In the genomic region with DNA sequence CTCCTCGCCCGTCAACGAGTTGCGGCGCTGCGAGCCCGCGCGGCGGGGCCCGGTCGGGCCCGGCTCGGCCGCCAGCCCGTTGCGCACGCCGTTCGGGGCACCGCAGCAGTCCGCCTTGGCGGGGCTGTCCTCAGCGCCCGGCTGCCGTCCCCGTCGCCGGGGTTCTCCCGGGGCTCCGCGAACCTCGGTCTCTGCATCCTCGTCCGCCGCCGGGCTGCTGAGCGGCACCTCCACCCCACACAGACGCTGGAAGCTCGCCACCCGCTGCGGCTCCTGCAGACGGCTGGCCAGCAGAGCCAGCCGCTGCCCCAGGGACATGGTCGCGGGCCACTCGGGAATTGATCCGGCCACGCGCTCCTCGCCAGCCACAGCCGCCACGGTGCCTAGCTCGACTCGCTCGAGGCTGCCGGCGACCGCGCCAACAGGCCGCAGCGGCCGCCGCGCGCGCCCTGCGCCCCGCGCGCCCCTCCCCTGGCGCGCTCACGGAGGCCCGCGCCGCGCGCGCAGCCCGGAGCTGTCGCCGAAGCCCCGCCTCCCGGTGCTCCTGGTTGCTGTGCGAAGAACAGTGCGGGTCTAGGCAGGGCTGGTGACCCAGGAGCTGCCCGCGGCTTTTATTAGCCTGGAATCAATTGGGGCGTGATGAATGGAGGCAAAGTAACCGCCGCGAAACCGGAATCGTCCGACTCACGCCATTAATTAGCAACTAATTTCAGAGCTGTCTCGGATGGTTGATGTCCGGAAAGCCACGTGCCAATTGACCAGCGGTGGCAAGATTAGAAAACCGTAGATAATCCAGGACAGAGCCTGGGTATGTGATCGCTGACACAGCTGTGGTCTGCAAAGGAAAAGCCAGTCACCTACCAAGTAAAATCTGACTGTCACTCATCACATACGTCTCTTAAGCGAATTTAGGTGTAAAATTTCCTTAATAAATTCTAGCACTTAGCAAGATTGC, we compare ENCODE assay signal across 8 mouse cellular contexts. TPM values are rescaled to one million over a fixed set of nuclear protein-coding genes. Genes with fewer than 3 reads are reported as not detected.
DNase-seq lines count a peak whose midpoint lies in the region; ATAC-seq and TF ChIP-seq lines count a peak whose summit lies in the region.

A gene (minus strand): TSS at position 484 of the 955 bp plus-strand sequence.

- WGBS in cerebellum, adult 2 months: 1% methylated on average over 105 of the region's 105 CpGs
- 2% methylated on average over 104 of the region's 105 CpGs for WGBS in forebrain, postnatal 0 days
- WGBS in neural tube, embryonic 15.5 days: under 1% methylated on average over 104 of the region's 105 CpGs

- no peaks in the 10 kb centered on the region for H3K36me3 ChIP-seq in ES-E14 (ENCODE audit: control insufficient read depth, insufficient read depth, low read length, poor library complexity, severe bottlenecking)
- H3K36me3 ChIP-seq in forebrain, postnatal 0 days (ENCODE audit: insufficient read depth): no peaks in the 10 kb centered on the region
- H3K36me3 ChIP-seq in neural tube, embryonic 15.5 days: no peaks in the 10 kb centered on the region

- H3K27ac ChIP-seq in ES-E14 (ENCODE audit: insufficient read depth, low read depth, low read length, poor library complexity, severe bottlenecking): no peak within 1 kb of the TSS
- peak within 1 kb of the TSS; percentile 93 for H3K27ac ChIP-seq in cerebellum, adult 2 months (ENCODE audit: insufficient read depth, low read length)
- peak within 1 kb of the TSS; percentile 82 for H3K27ac ChIP-seq in forebrain, postnatal 0 days (ENCODE audit: low read depth, low read length)
- peak within 1 kb of the TSS; percentile 89 for H3K27ac ChIP-seq in neural tube, embryonic 15.5 days (replicated peaks)

- peak within 1 kb of the TSS; percentile 73 to 86 for H3K4me3 ChIP-seq in ES-E14 (ENCODE audit: insufficient read depth in 1 of 2, low read depth in 1 of 2, low read length in 2 of 2, poor library complexity in 1 of 2, severe bottlenecking in 1 of 2)
- H3K4me3 ChIP-seq in cerebellum, adult 2 months (replicated peaks; ENCODE audit: insufficient read depth, low read depth, low read length): peak within 1 kb of the TSS; percentile 95
- peak within 1 kb of the TSS; percentile 79 for H3K4me3 ChIP-seq in forebrain, postnatal 0 days (ENCODE audit: low read depth, low read length)
- H3K4me3 ChIP-seq in neural tube, embryonic 15.5 days (replicated peaks): peak within 1 kb of the TSS; percentile 80

- TF ChIP-seq CTCF in cerebellum, adult 2 months (IDR thresholded peaks at IDR 0.05; ENCODE audit: borderline replicate concordance, insufficient read depth, low read depth, low read length): no peak
- TF ChIP-seq CTCF in forebrain, postnatal 0 days (IDR thresholded peaks at IDR 0.05; ENCODE audit: low read depth): no peak

- in situ Hi-C loops in ES-E14 (cut with MboI; ENCODE audit: low sequenced_read_pairs in 2 of 2, unreplicated experiment in 2 of 2): no loop called here

- peak within 1 kb of the TSS; percentile 92 for H3K4me2 ChIP-seq in forebrain, postnatal 0 days (ENCODE audit: low read depth)
- peak within 1 kb of the TSS; percentile 97 for H3K4me2 ChIP-seq in neural tube, embryonic 15.5 days

- DNase-seq in ES-E14 (ENCODE audit: low read depth, low spot score): peak; percentile 52
- DNase-seq in cerebellum, adult 2 months: peak; percentile 87 to 88
- peak; percentile 90 for DNase-seq in forebrain, postnatal 0 days
- peak; percentile 82 to 88 for DNase-seq in heart, postnatal 36 days
- DNase-seq in layer of hippocampus, adult 18-20 months (ENCODE audit: low spot score in 2 of 2): peak; percentile 56 to 85
- DNase-seq in lung, adult 18-20 months: peak; percentile 83
- DNase-seq in testis, postnatal 10 days (ENCODE audit: low spot score): peak; percentile 92

- TF ChIP-seq POLR2A in cerebellum, adult 2 months (IDR thresholded peaks at IDR 0.05; ENCODE audit: borderline replicate concordance, insufficient read depth, low read length): peak; percentile 64

- intact Hi-C loops in heart, postnatal 36 days (cut with DNase I): loop anchor here (2.0 kb wide), 2 partner anchors 67 to 139 kb away; a partner anchor contains a TSS

- H3K9me3 ChIP-seq in ES-E14 (ENCODE audit: control insufficient read depth, insufficient read depth, low read depth, low read length): no peaks in the 10 kb centered on the region
- no peaks in the 10 kb centered on the region for H3K9me3 ChIP-seq in forebrain, postnatal 0 days (ENCODE audit: low read length)
- no peaks in the 10 kb centered on the region for H3K9me3 ChIP-seq in neural tube, embryonic 15.5 days (replicated peaks)

- H3K4me1 ChIP-seq in ES-E14 (ENCODE audit: control insufficient read depth in 2 of 2, insufficient read depth in 2 of 2, low read length in 2 of 2, poor library complexity in 1 of 2): peaks cover 0 to 2% of the 10 kb centered on the region in 2 experiments; a peak in 1 of 4 replicates
- no peaks in the 10 kb centered on the region; the same call in none of the 2 replicates for H3K4me1 ChIP-seq in cerebellum, adult 2 months (ENCODE audit: control insufficient read depth, insufficient read depth, low read length)
- H3K4me1 ChIP-seq in forebrain, postnatal 0 days (ENCODE audit: insufficient read depth): peaks cover 20% of the 10 kb centered on the region
- peaks cover 31% of the 10 kb centered on the region for H3K4me1 ChIP-seq in neural tube, embryonic 15.5 days

- peak within 1 kb of the TSS; percentile 66 for H3K9ac ChIP-seq in ES-E14 (ENCODE audit: insufficient read depth, low read depth, low read length, poor library complexity, severe bottlenecking)
- peak within 1 kb of the TSS; percentile 90 for H3K9ac ChIP-seq in forebrain, postnatal 0 days
- H3K9ac ChIP-seq in neural tube, embryonic 15.5 days (replicated peaks): peak within 1 kb of the TSS; percentile 94

- no peaks in the 10 kb centered on the region for H3K27me3 ChIP-seq in cerebellum, adult 2 months (ENCODE audit: control insufficient read depth, insufficient read depth, low read length)
- no peaks in the 10 kb centered on the region for H3K27me3 ChIP-seq in forebrain, postnatal 0 days (ENCODE audit: insufficient read depth, low read length)
- H3K27me3 ChIP-seq in neural tube, embryonic 15.5 days (replicated peaks): peaks cover 12% of the 10 kb centered on the region; the same call in 1 of the 2 replicates

- peak; percentile 94 for ATAC-seq in forebrain, postnatal 0 days
- peak; percentile 95 for ATAC-seq in neural tube, embryonic 15.5 days (ENCODE audit: low FRiP score)

TF ChIP-seq in ES-E14, 5 proteins besides CTCF, POLR2A, EP300 and RAD21:
- TF ChIP-seq ZC3H11A (IDR thresholded peaks at IDR 0.05; ENCODE audit: borderline replicate concordance, low read depth, low read length): no peak
- 0 out of 2 replicates have a peak, but pooled peaks have one; percentile 16 for TF ChIP-seq HCFC1 (IDR thresholded peaks at IDR 0.05; ENCODE audit: borderline replicate concordance, insufficient read depth, low read length)
- no peak for TF ChIP-seq CHD2 (IDR thresholded peaks at IDR 0.05; ENCODE audit: low read depth, low read length)
TF ChIP-seq in ES-E14: peak in this region for 1.

RNA-seq across cellular contexts. Expression of the gene that starts here (rescaled TPM):
- 4.2 and 4.8 TPM in 2 replicates for total RNA-seq in ES-E14 (2012; rRNA removed)
- polyA plus RNA-seq in cerebellum, adult 2 months (2012; rRNA removed): 39.9 and 40.6 TPM in 2 replicates
- total RNA-seq in forebrain, postnatal 0 days (2014; rRNA removed): 32.5 and 38.7 TPM in 2 replicates
- polyA plus RNA-seq in forebrain, postnatal 0 days (2015; fragmentation: Nextera tagmentation; extraction: Ambion mirVana): 17.4 and 18.8 TPM in 2 replicates
- 10 to 100 TPM; 19.8 to 20.4 TPM for total RNA-seq in heart, postnatal 36 days (2021)
- 10 to 100 TPM; 32.2 to 34.2 TPM for total RNA-seq in layer of hippocampus, adult 18-20 months (2021)
- 11.6 and 13.8 TPM in 2 replicates for polyA plus RNA-seq in neural tube, embryonic 15.5 days (2015; fragmentation: Nextera tagmentation; extraction: Ambion mirVana)
